Mouse (Mus musculus) splenic B cell, adult 2 months (primary cell): ENCODE results near the gene Hpd.

Experiments
- DNase-seq: peaks from one replicate; pipeline ENCODE4 v3.0.0-alpha.2; 2011; ENCODE audit warnings: low read depth, low spot score
- H3K27me3 ChIP-seq: 2 replicates; pipeline ENCODE4 v1.6.1; 2012; ENCODE audit warnings: mild to moderate bottlenecking, low read length, moderate library complexity, mixed read lengths; ENCODE audit not compliant: control insufficient read depth, poor library complexity, insufficient read depth, severe bottlenecking
- H3K36me3 ChIP-seq: 2 replicates; pipeline ENCODE4 v1.6.1; 2012; ENCODE audit warnings: mild to moderate bottlenecking, low read length, moderate library complexity, mixed read lengths; ENCODE audit not compliant: control insufficient read depth, poor library complexity, insufficient read depth, severe bottlenecking

Gene Hpd

DNA sequence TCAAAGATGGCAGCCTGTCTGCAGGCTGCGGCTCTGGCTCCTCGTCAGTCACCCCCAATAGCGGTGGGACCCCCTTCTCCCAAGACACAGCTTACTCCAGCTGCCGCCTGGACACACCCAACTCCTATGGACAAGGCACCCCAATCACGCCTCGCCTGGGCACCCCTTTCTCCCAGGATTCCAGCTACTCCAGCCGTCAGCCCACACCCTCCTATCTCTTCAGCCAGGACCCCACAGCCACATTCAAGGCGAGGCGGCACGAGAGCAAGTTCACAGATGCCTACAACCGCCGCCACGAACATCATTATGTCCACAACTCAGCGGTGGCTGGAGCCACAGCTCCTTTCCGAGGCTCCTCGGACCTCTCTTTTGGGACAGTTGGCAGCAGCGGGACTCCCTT is 35.0 kb downstream of the Hpd start:
- Histone ChIP-seq H3K36me3 (peaks cover 7% of the 10 kb centered on the region), H3K27me3 (no peaks in the 10 kb centered on the region)
- no peak for DNase-seq

DNA sequence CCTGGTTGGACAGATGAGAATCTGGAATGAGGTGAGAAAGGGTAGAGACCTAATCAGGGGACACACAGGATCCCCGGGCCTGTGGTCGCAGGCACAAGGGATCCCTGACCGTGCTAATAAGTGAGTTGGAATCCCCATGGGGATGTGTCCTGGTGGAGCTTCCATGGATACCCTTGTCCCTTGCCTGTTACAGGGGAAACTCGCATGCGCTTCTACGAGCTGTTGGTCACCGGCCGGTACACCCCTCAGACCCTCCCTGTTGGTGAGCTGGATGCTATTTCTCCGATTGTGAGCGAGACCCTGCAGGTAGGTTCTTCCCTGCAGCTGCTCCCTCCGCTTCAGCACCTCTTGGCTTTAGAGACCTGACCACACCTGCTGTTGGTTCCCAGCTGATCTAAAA is 36.2 kb downstream of the Hpd start:
- H3K27me3 ChIP-seq: no peaks in the 10 kb centered on the region
- H3K36me3 ChIP-seq: peaks cover 7% of the 10 kb centered on the region
- DNase-seq: no peak

DNA sequence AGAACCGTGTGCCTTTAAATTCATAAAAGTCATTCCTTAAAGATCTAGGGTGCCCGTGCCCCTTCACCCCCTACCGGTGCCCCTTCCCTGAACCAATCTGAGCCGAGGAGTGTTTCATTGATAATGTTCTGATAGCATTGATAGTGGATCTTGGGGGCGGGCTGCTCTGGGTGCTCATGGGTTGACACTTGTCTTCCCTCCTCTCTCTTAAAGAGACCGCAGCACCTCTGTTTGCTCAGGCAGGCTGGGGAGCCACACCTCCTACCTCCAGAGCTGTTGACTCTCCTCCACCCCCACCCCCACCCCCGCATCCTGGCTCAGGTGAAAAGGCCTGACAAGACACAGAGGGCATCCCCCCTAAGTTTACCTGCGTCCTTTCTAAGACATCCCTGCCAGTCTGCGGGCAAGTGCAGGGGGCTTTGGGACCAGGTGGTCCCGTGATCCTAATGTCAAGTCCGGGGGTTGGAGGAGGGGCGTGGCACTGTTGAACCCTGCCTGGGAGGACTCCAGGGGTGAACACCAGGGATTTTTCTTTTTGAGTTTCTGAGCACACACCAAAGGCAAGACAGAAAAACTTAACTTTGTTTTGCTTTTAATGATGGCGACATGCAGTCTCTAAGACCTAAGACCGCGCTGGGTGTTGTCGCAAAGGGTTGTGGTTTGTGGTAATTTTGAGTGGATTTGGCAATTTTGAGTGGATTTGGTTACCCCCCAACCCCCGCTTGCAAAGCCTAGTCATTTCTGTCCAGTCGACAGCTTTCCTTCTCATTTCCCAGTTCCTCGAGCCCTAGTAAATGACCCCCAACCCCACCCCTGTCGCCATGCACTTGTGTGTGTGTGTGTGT is 37.6 kb downstream of the Hpd start:
- Histone ChIP-seq H3K36me3 (peaks cover 7% of the 10 kb centered on the region), H3K27me3 (no peaks in the 10 kb centered on the region)
- DNase-seq: no peak

DNA sequence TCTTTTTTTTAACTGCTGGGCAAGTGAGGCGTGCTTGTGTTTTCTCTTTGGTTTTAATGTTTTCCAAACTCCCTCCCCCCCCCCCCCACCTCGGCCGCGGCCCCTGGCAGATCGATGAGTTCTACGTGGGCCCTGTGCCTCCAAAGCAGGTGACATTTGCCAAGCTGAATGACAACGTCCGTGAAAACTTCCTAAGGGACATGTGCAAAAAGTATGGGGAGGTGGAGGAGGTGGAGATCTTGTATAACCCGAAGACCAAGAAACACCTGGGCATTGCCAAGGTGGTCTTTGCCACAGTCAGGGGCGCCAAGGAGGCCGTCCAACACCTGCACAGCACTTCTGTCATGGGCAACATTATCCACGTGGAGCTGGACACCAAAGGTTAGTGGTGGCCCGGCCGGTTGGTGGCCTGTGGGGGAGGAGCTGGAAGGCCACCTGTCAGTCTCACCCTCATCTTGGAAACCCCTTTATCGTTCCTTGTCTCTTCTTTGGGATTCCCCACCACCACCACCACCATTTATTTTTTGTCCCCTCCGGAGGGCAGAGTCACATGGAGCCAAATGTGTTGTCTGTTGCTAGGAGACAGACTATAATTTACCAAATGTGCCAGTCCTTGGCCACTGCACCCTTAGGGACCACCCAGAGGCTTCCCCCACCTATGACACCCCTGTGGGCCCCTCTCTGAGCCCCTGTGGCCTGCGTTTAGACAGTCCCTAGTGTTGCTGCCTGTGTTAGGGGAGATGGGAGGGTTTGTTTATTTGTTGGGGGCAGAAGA is 38.4 kb downstream of the Hpd start:
- DNase-seq: peak; percentile 36

DNA sequence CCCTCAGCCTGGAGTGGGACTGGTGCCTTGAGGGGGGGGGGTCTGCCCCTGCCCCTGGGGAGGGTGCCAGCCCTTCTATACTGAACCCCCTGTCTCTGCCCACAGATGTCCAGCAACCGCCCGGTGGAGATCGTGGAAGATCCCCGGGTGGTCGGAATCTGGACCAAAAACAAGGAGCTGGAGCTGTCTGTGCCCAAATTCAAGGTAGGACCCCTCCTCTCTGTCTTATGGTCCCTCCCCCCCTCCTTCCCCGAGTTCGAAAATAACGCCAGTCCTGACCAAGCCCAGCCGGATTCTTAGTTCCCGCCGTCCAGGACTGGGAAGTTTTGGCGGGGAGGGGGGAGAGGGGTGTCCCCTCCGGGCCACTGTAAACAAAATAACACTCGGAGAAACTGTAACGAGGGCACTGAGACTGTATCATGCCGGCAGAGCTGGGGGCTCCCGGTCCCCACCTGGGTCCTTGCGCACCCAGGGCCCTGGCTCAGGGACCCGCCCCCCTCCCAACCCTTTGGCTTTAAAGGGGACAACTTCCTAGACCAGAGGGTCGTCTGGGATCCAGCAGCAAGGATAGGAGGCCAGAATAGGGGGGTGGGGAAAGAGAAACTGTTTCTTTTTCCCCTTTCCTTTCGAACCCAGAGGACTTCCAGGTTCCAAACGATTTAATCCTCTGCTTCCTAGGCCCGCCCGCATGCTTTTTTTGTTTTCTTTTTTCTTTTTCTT is 39.1 kb downstream of the Hpd start:
- no peak for DNase-seq
- H3K36me3 ChIP-seq: peaks cover 6% of the 10 kb centered on the region
- no peaks in the 10 kb centered on the region for H3K27me3 ChIP-seq

More for the DNA sequence above, 38.4 kb downstream of the Hpd start:
- Histone ChIP-seq H3K36me3 (peaks cover 7% of the 10 kb centered on the region), H3K27me3 (no peaks in the 10 kb centered on the region)

DNA sequence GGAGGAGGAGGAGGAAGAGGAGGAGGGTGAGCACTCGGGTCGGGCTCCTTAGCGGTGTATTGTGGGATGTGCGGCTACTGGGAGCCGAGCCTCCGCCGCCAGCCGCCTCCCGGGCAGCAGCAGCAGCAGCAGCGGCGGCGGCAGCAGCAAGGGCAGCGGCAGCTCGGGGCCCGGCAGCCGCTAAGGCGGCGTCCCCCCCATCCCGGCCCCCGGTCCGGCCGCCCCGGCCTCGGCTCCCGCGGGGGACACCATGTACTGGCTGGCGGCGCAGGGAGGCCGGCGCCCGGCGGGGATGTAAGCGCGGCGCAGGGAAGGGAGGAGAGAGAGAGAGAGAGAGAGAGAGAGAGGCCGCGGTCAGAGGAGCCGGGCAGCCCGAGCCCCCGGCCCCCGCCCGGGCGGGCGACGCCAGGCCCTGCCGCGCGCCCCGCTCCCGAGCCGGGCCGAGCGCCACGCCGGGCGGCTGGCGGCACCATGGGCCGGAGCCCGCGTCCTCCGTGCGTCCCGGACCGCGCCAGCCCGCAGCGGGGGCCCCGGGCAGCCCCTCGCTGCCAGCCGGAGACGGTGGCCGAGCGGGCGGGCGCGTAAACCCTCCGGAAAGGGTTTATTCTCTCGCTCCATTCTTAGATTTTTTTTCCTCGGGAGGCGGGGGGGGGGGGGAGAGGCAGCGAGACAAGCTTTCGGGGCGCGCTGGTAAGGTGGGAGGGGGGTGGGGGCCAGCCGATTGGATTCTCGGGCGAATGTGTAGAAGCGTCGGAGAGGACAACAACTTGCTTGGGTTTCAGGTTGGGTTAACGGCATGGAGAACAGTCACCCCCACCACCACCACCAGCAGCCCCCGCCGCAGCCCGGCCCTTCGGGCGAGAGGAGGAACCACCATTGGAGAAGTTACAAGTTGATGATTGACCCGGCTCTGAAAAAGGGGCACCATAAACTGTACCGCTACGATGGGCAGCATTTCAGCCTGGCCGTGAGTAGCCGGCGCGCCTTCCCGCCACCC is 40.1 kb downstream of the Hpd start, which contains the start of gene Setd1b:
TSS of gene Setd1b (plus strand) at position 33 of the 997 bp plus-strand sequence.
- peak; percentile 56 for DNase-seq
- Histone ChIP-seq H3K27me3 (no peaks in the 10 kb centered on the region), H3K36me3 (peaks cover 1% of the 10 kb centered on the region)

DNA sequence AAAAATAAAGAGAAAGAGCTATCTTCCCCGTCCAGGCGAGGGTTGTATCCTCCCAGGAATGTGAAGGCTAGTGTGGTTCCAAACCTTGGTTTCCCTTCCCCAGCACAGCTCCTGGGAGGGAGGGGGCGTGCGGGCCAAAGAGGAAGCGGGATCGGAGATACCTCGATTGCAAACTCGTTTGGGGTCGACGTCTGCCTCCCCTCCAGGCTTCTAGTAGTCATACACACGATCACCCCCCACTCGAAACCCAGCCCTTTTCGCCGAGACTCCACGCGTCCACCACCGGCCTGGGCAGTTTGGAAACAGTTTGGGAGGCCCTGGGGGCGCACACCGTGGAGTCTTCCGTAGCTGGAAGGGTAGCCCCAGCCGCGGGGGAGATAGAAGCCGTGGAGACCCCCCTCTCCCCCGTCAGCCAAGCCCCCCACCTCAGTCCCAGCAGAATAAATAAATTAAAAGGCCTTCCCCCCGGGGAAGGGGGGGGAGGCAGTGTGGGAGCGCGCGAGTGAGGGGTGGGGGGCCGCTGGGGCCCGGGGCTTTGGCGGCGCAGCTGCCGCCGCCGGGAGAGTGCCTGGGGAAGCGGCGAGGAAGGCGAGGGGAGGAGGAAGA is 40.9 kb downstream of the Hpd start:
- no peak for DNase-seq
- Histone ChIP-seq H3K36me3 (peaks cover 1% of the 10 kb centered on the region; the same call in 1 of the 2 replicates), H3K27me3 (no peaks in the 10 kb centered on the region)

DNA sequence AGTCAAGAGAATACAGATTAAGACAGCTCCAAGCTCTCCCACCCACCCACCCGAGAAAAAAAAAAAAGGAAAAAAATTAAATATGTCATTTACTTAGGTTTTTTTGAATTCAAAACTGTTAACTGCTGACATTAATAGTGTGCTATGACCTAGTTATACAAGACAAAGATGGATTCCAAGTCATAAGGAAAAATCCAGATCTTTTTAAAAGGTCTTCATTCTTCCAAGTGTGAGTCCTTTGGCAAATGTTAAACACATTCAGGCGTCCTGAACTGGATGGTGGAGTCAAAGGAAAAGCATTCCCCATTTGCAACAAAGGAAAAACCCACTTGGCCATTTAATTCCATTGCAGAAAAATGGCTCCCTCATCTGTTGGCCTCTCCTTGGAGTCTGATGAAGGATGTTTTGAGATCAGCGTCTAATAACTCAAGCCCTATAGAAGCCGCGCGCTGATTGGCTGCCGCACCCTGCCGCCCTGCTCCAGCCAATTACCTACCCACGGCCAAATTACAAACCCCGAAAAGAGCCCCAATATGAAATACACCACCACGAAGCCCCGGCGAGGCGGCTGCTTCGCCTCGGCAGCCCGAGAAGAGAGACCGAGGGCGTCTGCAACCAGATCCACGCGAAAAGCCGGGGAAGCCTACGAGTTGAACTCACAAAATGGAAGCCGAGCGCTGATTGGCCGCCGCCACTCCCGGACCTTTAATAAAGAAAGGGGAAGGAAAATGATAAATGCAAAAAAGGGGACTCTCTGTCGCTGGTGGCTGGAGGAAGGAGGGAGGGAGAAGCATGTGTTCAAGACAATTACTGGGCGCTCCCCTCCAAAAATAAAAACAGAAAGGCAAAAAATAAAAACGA is 41.6 kb downstream of the Hpd start:
- DNase-seq: peak; percentile 92
- no peaks in the 10 kb centered on the region for H3K27me3 ChIP-seq
- H3K36me3 ChIP-seq: peaks cover 1% of the 10 kb centered on the region; the same call in 1 of the 2 replicates

DNA sequence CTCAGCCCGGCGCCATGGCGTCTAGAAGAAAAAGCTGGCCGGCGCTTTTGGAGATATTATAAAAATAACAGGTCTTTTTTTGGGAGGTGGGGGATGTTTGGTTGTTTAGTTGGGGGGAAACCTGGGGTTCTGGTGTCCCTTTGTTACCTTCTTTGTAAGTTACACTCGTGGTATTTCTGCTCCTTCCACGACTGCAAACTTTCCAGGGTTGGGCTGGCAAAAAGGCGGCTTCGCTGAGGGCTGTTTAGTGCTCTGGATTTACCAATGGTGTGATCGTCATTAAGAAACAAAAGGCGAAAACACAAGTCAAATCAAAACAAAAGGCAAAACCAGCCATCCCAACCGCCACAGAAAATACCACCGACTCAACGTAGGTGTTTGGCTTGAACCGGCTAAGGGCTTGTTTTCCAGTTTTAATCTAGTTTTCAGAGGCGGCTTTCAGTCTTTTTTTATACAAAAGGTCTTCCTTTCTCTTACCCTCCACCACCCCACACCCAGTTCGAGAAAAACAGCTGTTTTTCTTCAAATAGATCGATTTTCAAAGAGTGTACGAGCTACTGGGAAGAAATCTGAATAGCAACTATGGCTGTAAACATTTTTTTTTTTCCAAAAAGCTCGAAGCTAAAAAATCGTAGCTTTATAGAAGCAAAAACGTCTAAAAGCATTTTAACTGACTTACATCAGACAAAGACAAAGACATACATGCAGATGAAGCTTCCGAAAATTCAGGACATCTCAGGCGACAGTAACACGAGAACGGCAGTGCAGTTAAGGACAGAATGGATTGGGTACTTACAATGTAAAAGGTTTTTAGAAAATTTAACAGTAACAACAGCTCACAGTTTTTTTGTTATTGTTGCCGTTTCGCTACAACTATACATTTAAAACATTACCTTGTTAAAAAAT is 42.6 kb downstream of the Hpd start:
- H3K27me3 ChIP-seq: no peaks in the 10 kb centered on the region
- H3K36me3 ChIP-seq: no peaks in the 10 kb centered on the region; the same call in 1 of the 2 replicates
- no peak for DNase-seq

DNA sequence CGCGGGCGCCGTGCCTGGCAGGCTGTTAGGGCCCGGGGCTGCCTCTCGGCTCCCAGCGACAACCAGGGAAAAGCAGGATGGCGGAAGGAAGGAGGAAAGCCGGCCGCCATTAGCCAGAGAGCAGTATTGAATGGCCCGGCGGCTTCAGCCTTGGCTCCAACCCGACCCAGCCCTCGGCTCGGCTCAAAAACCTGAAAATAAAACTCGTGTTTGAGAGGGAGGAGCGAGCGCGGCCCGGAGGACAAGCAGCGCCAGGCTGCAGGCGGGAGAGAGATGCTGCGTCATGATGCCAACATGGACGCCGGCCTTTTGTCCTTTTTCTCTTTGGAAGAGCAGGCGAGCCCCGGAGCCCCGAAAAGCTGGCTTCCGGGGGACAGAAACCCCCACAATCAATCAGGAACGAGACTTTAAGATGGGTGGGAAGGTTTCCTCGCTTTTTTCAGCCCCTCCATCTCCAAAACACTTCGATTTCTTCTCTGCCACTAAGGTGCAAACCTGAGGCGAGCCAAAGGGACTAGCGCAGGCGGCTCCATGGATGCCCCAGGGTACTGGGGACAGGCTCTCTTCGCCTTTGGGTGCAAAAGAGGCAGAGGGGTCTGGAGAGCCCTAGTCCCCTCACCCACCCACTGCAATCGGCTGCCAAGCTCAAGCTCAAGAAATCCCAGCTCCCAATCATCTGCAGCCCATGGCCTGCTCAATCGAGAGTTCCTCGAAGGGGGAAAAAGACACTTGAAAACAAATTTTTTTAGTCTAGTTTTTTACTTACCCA is 43.4 kb downstream of the Hpd start:
- DNase-seq: peak; percentile 71
- no peaks in the 10 kb centered on the region for H3K27me3 ChIP-seq
- no peaks in the 10 kb centered on the region; the same call in none of the 2 replicates for H3K36me3 ChIP-seq

DNA sequence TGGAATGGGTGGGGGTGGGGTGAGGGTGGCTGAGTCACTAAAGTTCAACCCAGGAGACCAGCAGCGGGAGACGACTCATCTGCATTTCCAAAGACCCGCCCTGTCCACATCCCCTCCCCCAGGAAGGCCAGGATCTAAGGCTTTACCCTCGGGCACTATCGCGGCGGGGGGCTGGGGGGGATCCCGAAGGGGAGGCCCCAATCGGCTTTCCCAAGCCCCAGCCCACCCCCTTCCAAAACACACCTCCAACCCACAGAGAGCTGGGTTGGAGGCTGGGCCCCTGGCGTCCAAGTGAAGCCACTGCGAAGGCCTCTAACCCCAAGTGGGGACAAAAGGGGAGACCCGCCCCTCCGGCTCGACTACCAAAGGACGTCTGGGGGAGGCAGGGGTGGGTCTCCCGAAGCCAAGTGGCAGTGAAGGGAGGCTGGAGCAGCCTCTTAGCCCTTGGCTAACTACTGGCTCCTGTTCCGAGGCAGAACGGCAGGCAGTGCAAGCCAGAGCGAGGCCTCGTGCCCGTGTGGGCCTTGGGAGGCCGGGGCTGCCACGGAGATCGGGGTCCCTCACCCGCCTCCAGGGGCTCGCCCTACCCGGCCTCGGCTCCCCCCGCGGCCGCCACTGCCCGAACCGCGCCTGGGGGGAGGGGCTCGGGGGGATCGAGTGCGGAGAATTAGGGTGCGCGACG is 44.2 kb downstream of the Hpd start:
- DNase-seq: peak; percentile 40
- Histone ChIP-seq H3K27me3 (no peaks in the 10 kb centered on the region), H3K36me3 (peaks cover 5% of the 10 kb centered on the region)
